Mouse (Mus musculus) kidney, adult 2 months (tissue): ENCODE measurements around the gene Mrps35. TPM values are rescaled to one million over a fixed set of nuclear protein-coding genes. Genes with fewer than 3 reads are reported as not detected.

Source experiments
- DNase-seq: peaks from one replicate; pipeline ENCODE4 v3.0.0; 2021
- H3K27ac ChIP-seq: fragments of 200-500 bp; 2 replicates; pipeline ENCODE4 v1.5.1; 2012; ENCODE audit warnings: low read depth, low read length, control low read depth, inconsistent platforms; ENCODE audit not compliant: insufficient read depth
- H3K27me3 ChIP-seq: fragments of 200-500 bp; replicated peaks from 2 replicates; pipeline ENCODE4 v1.6.1; 2012; ENCODE audit warnings: mild to moderate bottlenecking, moderate library complexity, low read length, inconsistent platforms; ENCODE audit not compliant: control insufficient read depth, insufficient read depth
- H3K36me3 ChIP-seq: fragments of 200-500 bp; 2 replicates; pipeline ENCODE4 v1.6.1; 2012; ENCODE audit warnings: mild to moderate bottlenecking, moderate library complexity, low read length, inconsistent platforms; ENCODE audit not compliant: control insufficient read depth, insufficient read depth
- H3K4me1 ChIP-seq: fragments of 200-500 bp; 2 replicates; pipeline ENCODE4 v1.6.1; 2011; ENCODE audit warnings: low read length; ENCODE audit not compliant: control insufficient read depth, insufficient read depth
- H3K4me3 ChIP-seq: fragments of 200-500 bp; 2 replicates; pipeline ENCODE4 v1.5.1; 2011; ENCODE audit warnings: mild to moderate bottlenecking, low read depth, low read length, control low read depth; ENCODE audit not compliant: insufficient read depth
- CTCF ChIP-seq: fragments of 200-500 bp; conservative IDR thresholded peaks from 2 replicates; pipeline ENCODE4 v1.5.1; 2011; ENCODE audit warnings: low read depth, mild to moderate bottlenecking, control low read depth, low read length, moderate library complexity, mixed read lengths; ENCODE audit not compliant: insufficient read depth, insufficient read length
- POLR2A ChIP-seq: fragments of 200-500 bp; IDR thresholded peaks from one replicate; pipeline ENCODE4 v1.6.1; 2011; ENCODE audit warnings: low read depth, low read length, control low read depth
- WGBS: fragments of 180-500 bp; shearing (Covaris S2); methylation state at CpG from one replicate; pipeline ENCODE4 v1.1.7; 2018; 5-methylcytosine and 5-hydroxymethylcytosine counted together
- polyA plus RNA-seq: library from polyadenylated mRNA; depleted of rRNA; stranded (reverse); fragments of >200 nt; gene quantifications from 2 replicates; pipeline ENCODE4 v1.2.3, GENCODE M21; 2012; rRNA removed

Gene Mrps35
- 16.9 and 33.1 TPM in 2 replicates for polyA plus RNA-seq

GRCm38 (mm10) chr6:147042291-147043290 is at the start of gene Mrps35:
Gene Mrps35 (plus strand): TSS chr6:147042764.
- Histone ChIP-seq H3K27me3 (no peaks in the 10 kb centered on the region), H3K27ac (peak within 1 kb of the TSS; percentile 87), H3K4me1 (peaks cover 7% of the 10 kb centered on the region; the same call in 1 of the 2 replicates), H3K36me3 (no peaks in the 10 kb centered on the region), H3K4me3 (peak within 1 kb of the TSS; percentile 95)
- DNase-seq, result peak; percentile 94
- no peak for TF ChIP-seq CTCF
- TF ChIP-seq POLR2A, result peak; percentile 74
- WGBS, result 3% methylated on average over 66 of the region's 66 CpGs

- Histone ChIP-seq H3K27ac (no peak overlapping the region), H3K27me3 (no peaks in the 10 kb centered on the region), H3K36me3 (peaks cover 4% of the 10 kb centered on the region), H3K4me3 (no peak overlapping the region), H3K4me1 (no peaks in the 10 kb centered on the region)
- WGBS, result 38% methylated on average over 5 of the region's 5 CpGs
- TF ChIP-seq POLR2A (no peak), CTCF (peak; percentile 63)
- DNase-seq, result peak; percentile 71
Measured at GRCm38 (mm10) chr6:146994236-146994635, 48.3 kb upstream of the Mrps35 start.

GRCm38 (mm10) chr6:146995391-146995790 is 47.2 kb upstream of the Mrps35 start:
- WGBS, result 83% methylated on average over 2 of the region's 2 CpGs
- Histone ChIP-seq H3K36me3 (peaks cover 6% of the 10 kb centered on the region), H3K27me3 (no peaks in the 10 kb centered on the region), H3K27ac (no peak overlapping the region), H3K4me3 (no peak overlapping the region), H3K4me1 (no peaks in the 10 kb centered on the region)
- DNase-seq, result no peak
- no peak for TF ChIP-seq POLR2A
- no peak for TF ChIP-seq CTCF

- Histone ChIP-seq H3K27me3 (no peaks in the 10 kb centered on the region), H3K27ac (no peak overlapping the region), H3K4me3 (no peak overlapping the region), H3K36me3 (peaks cover 6% of the 10 kb centered on the region), H3K4me1 (no peaks in the 10 kb centered on the region)
- WGBS, result 94% methylated on average over 6 of the region's 6 CpGs
- TF ChIP-seq CTCF (no peak), POLR2A (no peak)
- DNase-seq, result no peak
Measured at GRCm38 (mm10) chr6:146995878-146996277, 46.7 kb upstream of the Mrps35 start.

GRCm38 (mm10) chr6:146997006-146997405 is 45.6 kb upstream of the Mrps35 start:
- H3K36me3 ChIP-seq, result peaks cover 7% of the 10 kb centered on the region
- no peak overlapping the region for H3K27ac ChIP-seq
- no peaks in the 10 kb centered on the region for H3K4me1 ChIP-seq
- no peak overlapping the region for H3K4me3 ChIP-seq
- H3K27me3 ChIP-seq, result no peaks in the 10 kb centered on the region
- no peak for DNase-seq
- WGBS, result 72% methylated on average over 6 of the region's 6 CpGs
- TF ChIP-seq CTCF (no peak), POLR2A (no peak)

- TF ChIP-seq CTCF (no peak), POLR2A (no peak)
- no peaks in the 10 kb centered on the region for H3K27me3 ChIP-seq
- peaks cover 9% of the 10 kb centered on the region for H3K36me3 ChIP-seq
- H3K4me1 ChIP-seq, result no peaks in the 10 kb centered on the region
- H3K27ac ChIP-seq, result no peak overlapping the region
- H3K4me3 ChIP-seq, result no peak overlapping the region
- WGBS, result 86% methylated on average over 4 of the region's 4 CpGs
- DNase-seq, result no peak
Measured at GRCm38 (mm10) chr6:146998710-146999109, 43.9 kb upstream of the Mrps35 start.

- no peak for TF ChIP-seq CTCF
- TF ChIP-seq POLR2A, result no peak
- H3K4me3 ChIP-seq, result no peak overlapping the region
- H3K4me1 ChIP-seq, result no peaks in the 10 kb centered on the region
- no peak for DNase-seq
- 59% methylated on average over 9 of the region's 9 CpGs for WGBS
- H3K36me3 ChIP-seq, result peaks cover 9% of the 10 kb centered on the region
- H3K27me3 ChIP-seq, result no peaks in the 10 kb centered on the region
- H3K27ac ChIP-seq, result no peak overlapping the region
Measured at GRCm38 (mm10) chr6:146999302-146999701, 43.3 kb upstream of the Mrps35 start.
